Mouse (Mus musculus) testis, adult 2 months (tissue): ENCODE data around the gene Rpl36al.

Experiments
- CTCF ChIP-seq: fragments of 200-500 bp; IDR thresholded peaks from 2 replicates; pipeline ENCODE4 v1.5.1; 2012; ENCODE audit warnings: low read depth, mild to moderate bottlenecking, inconsistent platforms, low read length, moderate library complexity; ENCODE audit not compliant: control insufficient read depth, insufficient read depth, insufficient replicate concordance
- POLR2A ChIP-seq: fragments of 200-500 bp; IDR thresholded peaks from 2 replicates; pipeline ENCODE4 v1.6.1; 2012; ENCODE audit warnings: low read depth, mild to moderate bottlenecking, inconsistent platforms, low read length, moderate library complexity; ENCODE audit not compliant: control insufficient read depth

DNA sequence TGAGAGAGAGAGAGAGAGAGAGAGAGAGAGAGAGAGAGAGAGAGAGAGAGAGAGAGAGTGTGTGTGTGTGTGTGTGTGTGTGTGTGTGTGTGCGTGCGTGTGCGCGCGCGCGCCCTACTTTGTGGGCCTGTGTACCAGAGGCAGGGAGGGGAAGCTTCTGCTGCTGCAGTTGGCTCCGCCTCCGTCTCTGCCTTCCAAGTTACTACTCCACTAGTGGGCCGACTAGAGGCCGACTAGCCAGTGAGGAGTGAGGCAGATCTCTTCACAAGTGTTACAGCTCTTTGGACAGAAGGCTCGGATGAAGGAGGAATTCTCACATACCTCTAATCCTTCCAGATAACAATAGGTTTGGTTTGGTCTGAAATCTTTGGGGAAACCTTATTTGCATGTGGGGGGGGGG is 4.5 kb downstream of the Rpl36al start:
- no peak for TF ChIP-seq POLR2A
- TF ChIP-seq CTCF: no peak
